Mouse (Mus musculus) hindbrain, postnatal 0 days (tissue): ENCODE data around the gene Cdk17. TPM values are rescaled to one million over a fixed set of nuclear protein-coding genes. Genes with fewer than 3 reads are reported as not detected.

Experiments used
- ATAC-seq: fragments of 200-750 bp; cut with Nextera tagmentation; 2 replicates; pipeline ENCODE4 v1.8.0; 2017; ENCODE audit warnings: mild to moderate bottlenecking, moderate TSS enrichment, moderate library complexity
- DNase-seq: peaks from one replicate; pipeline ENCODE4 v3.0.0-alpha.2; 2015; ENCODE audit warnings: low spot score
- H3K27ac ChIP-seq: fragments of 300-500 bp; sonication (generic); 2 replicates; pipeline ENCODE4 v1.5.1; 2014; ENCODE audit warnings: mild to moderate bottlenecking
- H3K27me3 ChIP-seq: fragments of 300-500 bp; sonication (generic); 2 replicates; pipeline ENCODE4 v1.6.1; 2014; ENCODE audit warnings: low read length, mixed read lengths; ENCODE audit not compliant: insufficient read depth
- H3K36me3 ChIP-seq: fragments of 300-500 bp; sonication (generic); 2 replicates; pipeline ENCODE4 v1.6.1; 2014; ENCODE audit warnings: low read length, mixed read lengths; ENCODE audit not compliant: insufficient read depth
- H3K4me1 ChIP-seq: fragments of 300-500 bp; sonication (generic); 2 replicates; pipeline ENCODE4 v1.6.1; 2014; ENCODE audit warnings: antibody characterized with exemption, low read length, mixed read lengths; ENCODE audit not compliant: insufficient read depth
- H3K4me2 ChIP-seq: fragments of 300-500 bp; sonication (generic); 2 replicates; pipeline ENCODE4 v1.6.1; 2014; ENCODE audit warnings: low read depth, mild to moderate bottlenecking, low read length, moderate library complexity, mixed read lengths
- H3K4me3 ChIP-seq: fragments of 300-500 bp; sonication (generic); 2 replicates; pipeline ENCODE4 v1.5.1; 2014; ENCODE audit warnings: low read length
- H3K9ac ChIP-seq: fragments of 300-500 bp; sonication (generic); replicated peaks from 2 replicates; pipeline ENCODE4 v1.6.1; 2014; ENCODE audit warnings: mild to moderate bottlenecking, low read length, moderate library complexity, mixed read lengths
- H3K9me3 ChIP-seq: fragments of 300-500 bp; sonication (generic); 2 replicates; pipeline ENCODE4 v1.6.1; 2016; ENCODE audit warnings: low read length, mixed read lengths
- CTCF ChIP-seq: IDR thresholded peaks from 2 replicates; pipeline ENCODE4 v1.5.1; 2016; ENCODE audit warnings: antibody characterized with exemption, control low read depth, low read depth
- WGBS: fragments of 180-500 bp; shearing (Covaris S2); extraction: QIAGEN DNeasy Blood & Tissue Kit; methylation state at CpG from one replicate; pipeline ENCODE4 v1.1.7; 2014; 5-methylcytosine and 5-hydroxymethylcytosine counted together
- polyA plus RNA-seq: library from polyadenylated mRNA; unstranded; fragments of >200 nt; fragmentation: Nextera tagmentation; extraction: Ambion mirVana; gene quantifications from 2 replicates; pipeline ENCODE4 v1.2.1, GENCODE M21; 2015
- total RNA-seq: library from RNA; depleted of rRNA; stranded (reverse); fragments of >200 nt; gene quantifications from 2 replicates; pipeline ENCODE4 v1.2.3, GENCODE M21; 2014

The Cdk17 gene
- total and polyA plus RNA-seq, 2 experiments from 2014 or later: 32.6 to 63.3 TPM

GRCm38 (mm10) chr10:93166382-93166769, 5.7 kb downstream of the Cdk17 start:
- ATAC-seq: no peak
- Histone ChIP-seq H3K4me2 (peak overlapping the region; percentile 43), H3K27me3 (no peaks in the 10 kb centered on the region), H3K27ac (peak overlapping the region; percentile 46; the same call in 1 of the 2 replicates), H3K9me3 (no peaks in the 10 kb centered on the region), H3K4me3 (no peak overlapping the region), H3K9ac (no peak overlapping the region), H3K36me3 (no peaks in the 10 kb centered on the region), H3K4me1 (peaks cover 11% of the 10 kb centered on the region; the same call in 1 of the 2 replicates)
- TF ChIP-seq CTCF: no peak
- peak; percentile 18 for DNase-seq
- 7% methylated on average over 5 of the region's 5 CpGs for WGBS

GRCm38 (mm10) chr10:93167311-93167710, 6.6 kb downstream of the Cdk17 start:
- no peaks in the 10 kb centered on the region for H3K9me3 ChIP-seq
- no peak for TF ChIP-seq CTCF
- no peak overlapping the region for H3K4me3 ChIP-seq
- H3K9ac ChIP-seq: no peak overlapping the region
- H3K27me3 ChIP-seq: no peaks in the 10 kb centered on the region
- no peak for ATAC-seq
- H3K4me1 ChIP-seq: peaks cover 11% of the 10 kb centered on the region; the same call in 1 of the 2 replicates
- WGBS: 69% methylated on average over 6 of the region's 6 CpGs
- no peak overlapping the region for H3K4me2 ChIP-seq
- H3K36me3 ChIP-seq: no peaks in the 10 kb centered on the region
- H3K27ac ChIP-seq: no peak overlapping the region
- DNase-seq: no peak

GRCm38 (mm10) chr10:93168067-93168466, 7.4 kb downstream of the Cdk17 start:
- Histone ChIP-seq H3K27ac (no peak overlapping the region), H3K9me3 (no peaks in the 10 kb centered on the region)
- 30% methylated on average over 4 of the region's 4 CpGs for WGBS

GRCm38 (mm10) chr10:93171182-93171855, 10.6 kb downstream of the Cdk17 start:
- Histone ChIP-seq H3K4me2 (no peak overlapping the region), H3K27ac (no peak overlapping the region), H3K9me3 (no peaks in the 10 kb centered on the region), H3K27me3 (no peaks in the 10 kb centered on the region), H3K4me1 (peaks cover 3% of the 10 kb centered on the region; the same call in 1 of the 2 replicates), H3K4me3 (no peak overlapping the region), H3K9ac (no peak overlapping the region), H3K36me3 (no peaks in the 10 kb centered on the region)
- DNase-seq: no peak
- 64% methylated on average over 6 of the region's 6 CpGs for WGBS
- no peak for TF ChIP-seq CTCF
- no peak for ATAC-seq

More at GRCm38 (mm10) chr10:93168067-93168466, 7.4 kb downstream of the Cdk17 start:
- peaks cover 9% of the 10 kb centered on the region; the same call in 1 of the 2 replicates for H3K4me1 ChIP-seq
- no peak overlapping the region for H3K9ac ChIP-seq
- no peaks in the 10 kb centered on the region for H3K27me3 ChIP-seq
- DNase-seq: no peak
- no peak for TF ChIP-seq CTCF
- no peaks in the 10 kb centered on the region for H3K36me3 ChIP-seq
- H3K4me2 ChIP-seq: no peak overlapping the region
- ATAC-seq: peak; percentile 51; the same call in 1 of the 2 replicates
- no peak overlapping the region for H3K4me3 ChIP-seq

DNA sequence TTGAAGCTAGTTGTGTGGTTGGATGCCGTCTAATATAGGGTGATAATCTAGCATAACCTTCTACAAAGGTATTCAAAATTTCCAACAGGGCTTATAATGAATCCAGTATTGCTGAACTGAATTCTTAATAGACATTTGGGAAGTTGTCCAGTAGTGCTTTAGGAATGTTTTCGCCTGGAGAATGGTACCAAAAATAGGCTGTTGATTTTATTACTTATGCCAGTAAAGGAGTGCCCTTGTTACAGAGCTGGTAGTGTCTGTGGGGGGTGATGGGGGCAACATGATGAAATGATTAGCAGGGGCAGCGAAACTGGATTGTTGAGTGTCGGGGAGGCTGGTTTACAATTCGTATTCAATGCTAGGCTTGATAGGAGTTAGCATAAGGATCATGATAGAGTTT, 16.8 kb downstream of the Cdk17 start:
- Histone ChIP-seq H3K4me3 (no peak overlapping the region), H3K4me2 (no peak overlapping the region), H3K9ac (no peak overlapping the region), H3K4me1 (no peaks in the 10 kb centered on the region), H3K9me3 (no peaks in the 10 kb centered on the region), H3K36me3 (no peaks in the 10 kb centered on the region), H3K27me3 (no peaks in the 10 kb centered on the region), H3K27ac (no peak overlapping the region)
- TF ChIP-seq CTCF: no peak
- WGBS: 72% methylated on average over 5 of the region's 5 CpGs
- ATAC-seq (no peak), DNase-seq (no peak)

- TF ChIP-seq CTCF: no peak
- no peak for ATAC-seq
These were observed 17.2 kb downstream of the Cdk17 start for GRCm38 (mm10) chr10:93177874-93178273.

DNA sequence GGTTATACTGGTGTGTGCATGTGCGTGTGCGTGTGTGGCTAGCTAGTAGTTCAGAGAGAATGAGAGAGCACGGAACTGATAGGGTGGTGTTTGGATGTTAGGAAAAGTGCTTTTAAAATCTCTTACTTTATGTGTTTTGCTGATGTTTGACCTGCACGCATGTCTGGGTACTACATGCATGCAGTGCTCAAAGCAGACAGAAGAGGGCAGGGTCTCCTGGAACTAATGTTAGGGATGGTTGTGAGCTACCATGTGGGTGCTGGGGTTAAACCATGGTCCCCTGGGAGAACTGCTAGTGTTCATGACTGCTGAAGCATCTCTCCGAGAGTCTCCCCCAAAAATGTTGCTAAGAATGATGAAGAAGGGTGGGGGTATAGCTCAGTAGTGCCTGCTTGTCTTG, 18.0 kb downstream of the Cdk17 start:
- Histone ChIP-seq H3K36me3 (no peaks in the 10 kb centered on the region), H3K9me3 (no peaks in the 10 kb centered on the region), H3K9ac (no peak overlapping the region), H3K4me2 (no peak overlapping the region), H3K4me1 (no peaks in the 10 kb centered on the region), H3K27ac (no peak overlapping the region), H3K27me3 (no peaks in the 10 kb centered on the region), H3K4me3 (no peak overlapping the region)
- ATAC-seq (no peak), DNase-seq (no peak)
- TF ChIP-seq CTCF: peak; percentile 18; the same call in 1 of the 2 replicates
- 94% methylated on average over 5 of the region's 5 CpGs for WGBS

More at GRCm38 (mm10) chr10:93177874-93178273, 17.2 kb downstream of the Cdk17 start:
- H3K4me2 ChIP-seq: no peak overlapping the region
- H3K27me3 ChIP-seq: no peaks in the 10 kb centered on the region
- H3K9ac ChIP-seq: no peak overlapping the region
- H3K27ac ChIP-seq: no peak overlapping the region
- 84% methylated on average over 4 of the region's 4 CpGs for WGBS
- no peaks in the 10 kb centered on the region for H3K36me3 ChIP-seq
- no peak overlapping the region for H3K4me3 ChIP-seq
- DNase-seq: no peak
- no peaks in the 10 kb centered on the region for H3K9me3 ChIP-seq
- no peaks in the 10 kb centered on the region for H3K4me1 ChIP-seq
